Mouse (Mus musculus) heart, postnatal 10 days (tissue): ENCODE data around the gene Blnk. TPM values are rescaled to one million over a fixed set of nuclear protein-coding genes. Genes with fewer than 3 reads are reported as not detected.

Experiments
- DNase-seq, 2 experiments: peaks; one replicate each; pipeline ENCODE4 v3.0.0; 2021
- intact Hi-C: fragments of 180-260 bp; cut with DNase I; formaldehyde crosslinking; loops from one replicate; pipeline ENCODE4 v1.15.1; 2025
- total RNA-seq, 2 experiments: library from RNA; stranded (reverse); gene quantifications; 2 replicates each; pipeline ENCODE4 v1.2.3; 2021

The Blnk gene
- under 1 TPM; 0.77 to 0.82 TPM for total RNA-seq

- peak; percentile 41 to 51 for DNase-seq
Measured at GRCm38 (mm10) chr19:40994057-40994585, at the start of gene Blnk. Blnk (minus strand) TSS chr19:40994535.

GRCm38 (mm10) chr19:41039110-41039509 lies 44.8 kb upstream of the Blnk start:
- intact Hi-C loops: no loop called here
- no peak for DNase-seq

More at GRCm38 (mm10) chr19:40994057-40994585, at the start of gene Blnk:
- intact Hi-C loops: no loop called here

- intact Hi-C loops: no loop called here
- no peak for DNase-seq
Measured at GRCm38 (mm10) chr19:41035809-41036551, 41.6 kb upstream of the Blnk start.

- DNase-seq: no peak
- intact Hi-C loops: no loop called here
Measured at GRCm38 (mm10) chr19:41031869-41032268, 37.5 kb upstream of the Blnk start.

- no peak for DNase-seq
- intact Hi-C loops: no loop called here
Measured at GRCm38 (mm10) chr19:41031009-41031408, 36.7 kb upstream of the Blnk start.

GRCm38 (mm10) chr19:41030161-41030560 lies 35.8 kb upstream of the Blnk start:
- DNase-seq: no peak
- intact Hi-C loops: no loop called here

- intact Hi-C loops: no loop called here
- DNase-seq: no peak
Measured at GRCm38 (mm10) chr19:41029219-41029618, 34.9 kb upstream of the Blnk start, which contains the start of gene Dntt. Dntt (plus strand) TSS chr19:41029275.

- intact Hi-C loops: no loop called here
Measured at GRCm38 (mm10) chr19:41027601-41028000, 33.3 kb upstream of the Blnk start.

GRCm38 (mm10) chr19:41027024-41027423 lies 32.7 kb upstream of the Blnk start:
- intact Hi-C loops: no loop called here
- DNase-seq: no peak

More at GRCm38 (mm10) chr19:41027601-41028000, 33.3 kb upstream of the Blnk start:
- no peak for DNase-seq

- DNase-seq: no peak
- intact Hi-C loops: no loop called here
Measured at GRCm38 (mm10) chr19:41026551-41026950, 32.2 kb upstream of the Blnk start.

- intact Hi-C loops: no loop called here
Measured at GRCm38 (mm10) chr19:41022244-41022643, 27.9 kb upstream of the Blnk start.

GRCm38 (mm10) chr19:41020537-41020936 lies 26.2 kb upstream of the Blnk start:
- DNase-seq: no peak
- intact Hi-C loops: no loop called here

More at GRCm38 (mm10) chr19:41022244-41022643, 27.9 kb upstream of the Blnk start:
- no peak for DNase-seq

- intact Hi-C loops: loop anchor here (5.0 to 10.0 kb wide), 2 partner anchors 267 to 404 kb away; partner anchors contain the start of genes Entpd1 and Tctn3
Measured at GRCm38 (mm10) chr19:41019164-41019675, 24.9 kb upstream of the Blnk start.

GRCm38 (mm10) chr19:41015951-41016716 lies 21.8 kb upstream of the Blnk start:
- DNase-seq: peak; percentile 77 to 80
- intact Hi-C loops: loop anchor here (2.0 to 10.0 kb wide), 3 partner anchors 53 to 401 kb away; partner anchors contain the start of genes Entpd1 and Tctn3

More at GRCm38 (mm10) chr19:41019164-41019675, 24.9 kb upstream of the Blnk start:
- DNase-seq: no peak

GRCm38 (mm10) chr19:41014003-41014402 lies 19.7 kb upstream of the Blnk start:
- DNase-seq: peak; percentile 35 to 41
- intact Hi-C loops: loop anchor here (10.0 kb wide), 1 partner anchor 399 kb away; the partner anchor contains the start of genes Entpd1 and Tctn3

- no peak for DNase-seq
- intact Hi-C loops: loop anchor here (10.0 kb wide), 1 partner anchor 399 kb away; the partner anchor contains the start of genes Entpd1 and Tctn3
Measured at GRCm38 (mm10) chr19:41013591-41013990, 19.3 kb upstream of the Blnk start.

GRCm38 (mm10) chr19:41011676-41012075 lies 17.3 kb upstream of the Blnk start:
- intact Hi-C loops: loop anchor here (10.0 kb wide), 1 partner anchor 397 kb away; the partner anchor contains the start of genes Entpd1 and Tctn3
- no peak for DNase-seq

- no peak for DNase-seq
- intact Hi-C loops: no loop called here
Measured at GRCm38 (mm10) chr19:41008674-41009395, 14.5 kb upstream of the Blnk start.

GRCm38 (mm10) chr19:41007733-41008132 lies 13.4 kb upstream of the Blnk start:
- intact Hi-C loops: no loop called here
- no peak for DNase-seq

GRCm38 (mm10) chr19:41007326-41007725 lies 13.0 kb upstream of the Blnk start:
- DNase-seq: peak; percentile 41 to 52
- intact Hi-C loops: no loop called here
